Mouse (Mus musculus) brain, embryonic 18.5 days (tissue): ENCODE measurements around the gene B4galt5.
"Not testable (repeated sequence)": the region's sequence is repeated elsewhere in the genome, so short reads cannot be mapped to it uniquely, and the experiment has no call there.

ENCODE experiments used
- DNase-seq: peaks from one replicate; pipeline ENCODE4 v3.0.0-alpha.2; 2012; ENCODE audit warnings: low read depth, low spot score

B4galt5 gene

DNA sequence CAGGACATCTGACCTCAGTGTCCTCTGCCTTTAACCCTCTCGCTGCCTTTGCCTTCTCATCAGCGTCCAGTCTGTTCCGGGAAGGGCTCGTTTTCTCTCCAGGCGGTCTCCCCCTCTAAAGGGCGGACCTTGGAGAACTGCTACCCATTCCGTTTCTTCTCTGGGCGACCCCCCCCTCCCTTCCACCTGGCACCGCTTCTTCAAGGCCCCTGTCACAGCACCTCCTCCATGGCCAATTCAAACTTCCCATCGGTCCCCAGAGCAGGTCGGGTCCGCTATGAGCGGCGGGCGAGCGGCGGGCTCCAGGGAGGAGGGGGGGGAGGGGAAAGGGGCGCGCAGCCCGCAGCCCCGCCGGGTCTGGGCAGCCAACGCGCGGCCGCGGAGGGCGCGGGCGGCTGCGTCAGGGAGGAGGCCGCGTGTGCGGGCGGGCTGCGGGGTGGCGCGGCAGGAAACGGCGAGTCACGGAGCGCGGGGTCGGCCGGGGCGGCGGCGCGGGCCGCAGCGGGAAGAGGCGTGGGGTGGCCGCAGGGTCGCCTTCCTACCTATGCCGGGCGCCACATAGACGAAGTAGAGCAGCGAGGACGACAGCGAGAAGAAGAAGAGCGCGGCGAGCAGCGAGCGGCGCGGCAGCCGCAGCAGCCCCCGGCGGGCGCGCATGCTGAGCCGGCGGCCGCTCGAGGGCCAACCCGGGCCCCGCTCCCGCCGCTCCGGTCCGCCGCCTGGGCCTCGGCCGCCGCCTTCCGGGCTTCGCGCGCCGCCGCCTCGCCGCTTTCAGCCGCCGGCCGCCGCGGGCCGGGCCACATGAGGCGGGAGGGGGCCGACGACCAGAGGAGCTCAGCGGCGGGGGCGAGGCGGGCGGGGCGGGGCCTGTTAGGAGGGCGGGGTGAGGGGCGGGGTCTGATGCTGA lies at the start of gene B4galt5:
TSS of gene B4galt5 (minus strand) at position 808 of the 907 bp plus-strand sequence.
- no peak for DNase-seq

DNA sequence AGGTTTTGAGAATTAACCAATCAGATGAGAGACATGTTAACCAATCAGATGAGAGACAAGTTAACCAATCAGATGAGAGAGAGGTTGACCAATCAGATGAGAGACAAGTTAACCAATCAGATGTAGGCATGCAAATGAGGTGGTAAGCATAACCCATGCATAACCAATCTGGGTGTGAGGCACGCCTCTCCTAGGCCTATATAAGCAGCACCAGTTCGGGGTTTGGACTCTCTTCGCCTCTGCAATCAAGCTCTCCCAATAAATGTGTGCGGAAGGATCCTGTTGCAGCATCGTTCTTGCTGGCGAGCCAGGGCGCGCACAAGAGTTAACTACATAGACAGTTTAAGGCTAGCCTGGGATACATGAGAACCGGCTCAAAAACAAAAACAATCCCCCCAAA lies 47.4 kb upstream of the B4galt5 start:
- not testable (repeated sequence) for DNase-seq

DNA sequence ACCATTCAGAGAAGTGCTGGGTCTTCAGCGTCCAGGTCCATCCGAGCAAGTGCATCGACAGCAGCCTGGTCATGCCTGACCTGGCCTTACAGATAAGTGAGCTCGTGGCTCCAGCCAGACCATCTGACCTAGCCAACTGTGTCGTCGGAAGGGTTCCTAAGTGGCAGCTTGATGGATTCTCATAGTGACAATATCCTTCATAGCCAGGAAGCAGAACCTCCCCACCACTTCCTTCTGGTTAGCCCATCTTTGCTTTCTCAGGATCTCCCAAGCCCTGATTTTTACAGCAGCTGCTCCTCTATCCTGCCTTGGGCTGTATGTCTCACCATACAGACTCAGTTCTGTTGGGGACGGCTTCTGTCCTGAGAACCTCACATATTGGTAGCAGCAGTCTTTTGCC lies 45.4 kb upstream of the B4galt5 start:
- DNase-seq: no peak

DNA sequence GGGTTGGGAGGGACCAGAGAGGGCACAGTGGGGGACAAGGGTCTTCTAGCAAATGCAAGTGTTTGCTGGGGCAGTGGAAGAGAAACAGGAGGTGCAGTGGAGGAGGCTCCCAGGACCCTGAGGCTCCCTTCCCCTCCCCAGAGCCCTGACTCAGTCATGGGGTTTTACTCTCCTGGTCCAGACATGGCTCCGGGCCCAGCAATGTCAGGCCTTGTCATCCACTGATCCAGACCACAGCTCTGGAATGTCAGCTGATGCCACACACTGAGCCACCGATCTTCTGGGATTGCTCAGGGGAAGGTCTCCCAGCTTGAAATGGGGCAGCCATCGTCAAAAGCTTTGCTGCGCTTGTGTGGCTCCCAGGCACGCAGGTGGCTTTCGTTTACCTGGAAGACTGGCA lies 38.0 kb upstream of the B4galt5 start:
- DNase-seq: no peak

DNA sequence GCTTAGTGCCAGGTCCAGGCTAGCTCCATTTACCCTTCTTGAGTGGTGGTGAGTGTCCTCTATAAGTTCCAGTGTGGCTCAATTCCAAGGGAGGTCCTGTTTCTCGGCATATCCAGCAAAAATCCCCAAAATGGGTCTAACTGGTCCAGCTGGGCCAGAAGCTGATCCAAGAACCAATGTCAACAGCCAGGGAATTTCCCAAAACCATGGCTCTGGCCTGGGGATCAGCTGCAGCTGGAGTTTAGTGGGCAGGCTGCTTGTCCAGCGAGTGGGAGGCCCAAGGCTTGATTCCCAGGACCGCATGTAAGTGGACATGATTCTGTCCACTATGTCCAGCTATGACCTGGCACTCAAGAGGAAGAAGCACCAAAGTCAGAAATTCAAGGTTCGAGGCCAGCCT lies 37.5 kb upstream of the B4galt5 start:
- DNase-seq: no peak

DNA sequence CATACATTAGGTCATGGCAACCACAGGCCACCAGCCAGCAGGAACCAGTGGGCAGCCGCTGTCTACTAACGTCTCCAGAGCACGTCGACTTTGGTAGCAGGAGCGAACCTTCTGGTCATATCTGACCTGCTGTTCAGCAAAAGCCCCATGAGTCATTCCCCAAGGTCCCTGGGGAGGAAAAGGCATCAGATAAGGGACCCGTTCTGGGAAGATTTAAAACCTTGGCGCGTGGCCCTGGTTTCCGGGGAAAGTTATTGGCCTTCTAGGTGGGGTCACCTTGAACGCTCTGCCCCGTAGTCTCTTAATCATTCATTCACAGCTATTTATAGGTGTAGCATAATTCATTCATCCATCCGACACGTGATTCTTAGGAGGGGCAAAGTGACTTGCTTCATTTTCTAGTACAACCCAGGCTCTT lies 34.7 kb upstream of the B4galt5 start:
- DNase-seq: no peak

DNA sequence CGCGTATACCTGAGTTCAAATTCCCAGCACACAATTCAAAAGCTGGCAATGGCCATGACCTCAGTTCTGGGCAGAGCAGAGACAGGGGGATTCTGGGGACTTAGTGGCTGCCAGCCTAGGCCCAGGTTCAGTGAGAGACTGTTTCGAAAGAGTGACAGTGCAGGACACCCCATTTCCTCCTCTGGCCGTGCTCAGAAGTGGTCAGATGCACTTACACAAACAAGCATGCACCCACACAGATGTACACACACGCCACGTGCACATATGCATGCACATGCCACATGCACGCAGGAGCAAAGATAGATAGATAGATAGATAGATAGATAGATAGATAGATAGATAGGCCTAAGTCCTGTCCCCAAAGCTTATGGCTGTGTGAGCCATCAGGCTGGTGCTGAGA lies 33.4 kb upstream of the B4galt5 start:
- no peak for DNase-seq

DNA sequence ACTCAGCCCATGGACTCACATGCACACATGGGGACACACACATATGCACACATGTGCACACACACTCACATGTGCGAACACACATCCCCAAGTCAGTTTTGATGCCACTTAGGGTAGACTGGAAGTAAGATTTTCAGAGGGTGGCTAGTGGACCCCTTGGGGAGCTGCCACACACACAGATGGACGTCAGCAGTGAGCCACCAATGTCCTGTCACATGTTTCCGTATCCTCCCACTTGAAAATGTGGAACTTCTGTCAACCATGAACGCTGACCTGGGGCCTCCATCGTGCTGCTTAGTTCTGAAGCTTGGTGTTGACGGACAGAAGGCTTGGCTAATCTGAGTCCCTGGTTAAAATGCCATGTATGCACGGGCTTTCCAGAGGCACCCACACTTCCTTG lies 32.6 kb upstream of the B4galt5 start:
- no peak for DNase-seq

DNA sequence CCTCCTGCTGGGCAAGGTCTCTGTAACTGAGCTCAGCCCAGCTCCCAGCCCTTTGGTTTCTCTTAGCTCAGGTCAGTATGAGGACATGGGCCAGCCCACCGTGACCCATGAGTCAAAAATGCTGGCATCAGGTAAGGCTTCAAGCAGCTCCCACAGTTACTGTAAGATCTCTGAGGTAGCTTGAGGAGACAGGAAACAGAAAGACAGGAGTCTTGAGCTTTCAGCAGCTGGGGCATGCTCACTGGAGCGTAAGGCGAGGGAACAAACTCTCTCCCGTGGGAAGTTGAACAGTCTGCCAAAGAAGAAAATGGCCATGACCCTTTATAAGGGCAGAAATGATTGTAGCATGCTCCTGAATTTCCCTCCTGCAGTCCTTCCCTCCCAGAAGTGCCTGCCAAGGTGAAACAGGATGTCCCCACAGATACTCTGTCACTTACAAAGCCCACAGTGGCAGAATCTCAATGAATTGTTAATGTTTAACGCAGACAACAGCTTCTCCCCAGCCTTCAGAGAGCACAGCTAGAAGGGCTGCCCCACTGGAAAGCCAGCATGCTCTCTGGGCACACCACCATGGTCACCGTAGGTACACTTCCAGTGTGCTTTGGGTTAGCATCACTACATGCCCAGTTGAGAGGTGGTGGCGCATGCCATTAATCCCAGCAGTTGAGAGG lies 31.8 kb upstream of the B4galt5 start:
- no peak for DNase-seq

DNA sequence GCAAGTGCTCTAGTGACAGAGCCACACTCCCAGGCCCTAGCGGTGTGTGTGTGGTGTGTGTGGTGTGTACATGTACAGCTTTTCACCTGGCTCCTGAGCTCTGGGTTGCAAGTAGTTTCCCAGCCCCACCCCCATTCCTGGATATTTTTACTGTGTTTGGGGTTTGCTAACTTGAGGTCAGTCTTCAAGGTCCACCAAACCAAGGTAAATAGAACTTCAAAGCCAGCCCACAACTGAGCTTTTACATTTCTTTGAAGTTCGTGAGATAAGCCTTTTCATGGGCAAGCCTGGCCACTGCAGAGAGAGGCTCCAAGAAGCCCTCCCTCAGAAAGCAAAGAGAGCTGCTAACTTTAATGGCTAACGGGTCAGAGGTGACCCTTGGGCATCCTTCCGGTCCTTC lies 30.0 kb upstream of the B4galt5 start:
- no peak for DNase-seq

DNA sequence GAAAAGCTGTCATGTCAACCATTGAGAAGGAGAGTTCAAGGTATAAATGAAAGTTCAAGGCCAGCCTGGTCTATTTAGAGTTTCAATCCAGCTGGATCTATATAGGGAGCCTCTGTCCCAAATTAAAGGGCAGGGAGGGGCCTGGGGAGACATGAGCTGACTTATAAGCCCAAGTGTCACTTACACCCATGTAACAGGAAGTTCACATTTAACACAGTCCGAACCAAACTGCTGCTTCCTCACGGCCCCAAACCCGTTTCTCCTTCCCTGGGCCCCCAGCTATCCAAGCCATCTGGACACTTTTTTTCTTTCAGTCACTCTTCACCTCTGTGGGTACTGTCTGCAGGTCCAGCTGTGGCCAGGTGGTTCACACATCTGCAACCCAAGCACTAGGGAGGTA lies 28.7 kb upstream of the B4galt5 start:
- no peak for DNase-seq

DNA sequence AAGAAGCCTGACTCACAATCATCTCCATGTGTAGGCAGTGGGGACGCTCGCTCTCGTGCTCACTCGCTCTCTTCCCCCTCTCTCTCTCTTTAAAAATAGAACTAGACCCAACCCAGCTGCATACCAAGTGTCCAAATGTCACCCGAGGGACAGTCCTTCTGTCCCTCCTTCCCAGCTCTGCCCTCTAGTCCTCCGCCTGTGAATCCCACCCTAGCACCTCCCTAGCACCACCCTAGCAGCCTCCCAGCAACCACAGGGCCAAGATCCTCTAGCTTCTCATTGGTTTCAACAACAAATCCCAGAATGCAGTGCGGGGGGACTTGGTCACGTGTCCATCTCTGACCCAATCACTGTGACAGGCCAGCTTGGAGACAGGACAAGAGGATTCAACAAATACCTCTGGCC lies 27.2 kb upstream of the B4galt5 start:
- DNase-seq: no peak

DNA sequence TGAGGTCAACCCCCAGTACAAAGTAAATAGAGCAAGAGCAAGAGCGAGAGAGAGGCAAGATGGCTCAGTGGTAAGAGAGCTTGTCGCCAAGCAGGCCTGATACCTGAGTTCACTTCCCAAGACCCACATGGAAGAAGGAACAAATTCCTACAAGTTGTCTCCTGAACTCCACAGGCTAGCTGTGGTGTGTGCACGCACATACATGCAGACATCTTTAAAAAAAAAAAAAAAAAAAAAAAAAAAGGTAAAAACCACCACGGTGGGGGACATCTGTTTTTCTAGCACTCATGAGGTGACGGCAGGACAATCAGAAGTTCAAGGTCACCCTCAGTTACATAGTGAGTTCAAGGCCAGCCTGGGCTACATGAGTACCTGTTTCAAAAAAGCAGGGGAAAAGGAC lies 26.7 kb upstream of the B4galt5 start:
- no peak for DNase-seq

DNA sequence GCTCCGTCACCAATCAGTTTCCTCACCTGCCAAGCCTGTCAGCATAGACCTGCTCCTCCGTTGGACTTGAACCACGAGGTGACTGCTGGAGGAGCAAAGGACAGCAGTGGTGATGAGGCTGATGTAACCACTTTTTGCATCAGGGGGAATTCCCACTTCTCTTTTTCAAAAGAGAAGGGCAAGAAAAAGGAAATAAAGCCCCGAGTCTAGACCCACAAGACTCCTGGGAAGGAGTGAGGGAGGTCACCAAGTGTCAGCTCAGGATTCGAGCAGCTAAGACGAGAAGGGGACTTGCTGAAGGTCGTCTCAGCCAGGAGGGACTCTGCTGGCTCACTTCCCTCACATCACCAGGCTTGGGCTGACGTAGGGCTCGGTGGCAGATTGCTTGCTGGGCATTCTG lies 26.2 kb upstream of the B4galt5 start:
- DNase-seq: no peak

DNA sequence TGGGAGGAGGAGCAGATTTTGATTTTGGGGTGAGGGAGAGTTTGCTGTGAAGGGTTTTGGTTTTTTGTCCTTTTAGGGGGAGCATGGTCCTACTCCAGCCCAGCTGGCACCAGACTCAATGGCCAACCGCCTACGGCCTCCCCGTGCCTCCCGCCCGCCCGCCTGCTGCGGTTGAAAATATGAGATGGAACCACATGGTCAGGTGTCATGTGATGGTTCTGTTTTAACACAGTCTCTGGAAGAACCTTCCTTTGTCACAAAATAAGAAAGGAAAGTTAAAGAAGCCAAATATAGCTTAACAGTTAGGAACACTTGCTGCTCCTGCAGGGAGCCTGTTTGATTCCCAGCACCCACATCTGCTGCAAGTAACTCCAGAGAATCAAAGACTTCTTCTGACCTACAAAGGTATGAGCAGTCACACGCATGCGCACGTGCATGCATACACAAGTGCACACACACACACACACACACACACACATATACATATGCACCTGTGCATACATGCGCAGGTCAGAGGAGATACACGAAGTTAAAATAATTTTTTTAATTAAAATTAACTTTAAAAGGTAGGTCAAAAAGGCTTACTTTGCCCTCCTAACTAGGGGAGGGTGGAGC lies 25.3 kb upstream of the B4galt5 start:
- no peak for DNase-seq

DNA sequence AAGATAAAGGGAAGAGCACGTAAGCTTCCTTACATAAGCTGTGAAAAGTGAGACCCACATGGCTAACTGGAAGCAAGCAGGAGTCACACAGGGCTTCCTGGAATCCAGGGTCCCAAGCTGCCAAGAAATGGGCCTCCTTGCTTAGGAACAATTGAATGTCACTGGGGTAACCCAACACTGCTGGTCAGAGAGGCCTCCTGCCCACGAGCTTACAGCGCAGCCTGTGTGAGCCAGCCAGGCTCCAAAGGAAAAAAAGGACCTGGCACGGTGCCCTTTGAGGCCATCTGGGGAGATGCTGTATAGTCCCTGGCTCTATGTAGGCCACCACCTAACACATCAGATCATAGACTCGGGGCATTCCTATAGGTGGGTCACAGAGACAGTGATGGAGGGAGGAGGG lies 24.3 kb upstream of the B4galt5 start:
- DNase-seq: no peak

DNA sequence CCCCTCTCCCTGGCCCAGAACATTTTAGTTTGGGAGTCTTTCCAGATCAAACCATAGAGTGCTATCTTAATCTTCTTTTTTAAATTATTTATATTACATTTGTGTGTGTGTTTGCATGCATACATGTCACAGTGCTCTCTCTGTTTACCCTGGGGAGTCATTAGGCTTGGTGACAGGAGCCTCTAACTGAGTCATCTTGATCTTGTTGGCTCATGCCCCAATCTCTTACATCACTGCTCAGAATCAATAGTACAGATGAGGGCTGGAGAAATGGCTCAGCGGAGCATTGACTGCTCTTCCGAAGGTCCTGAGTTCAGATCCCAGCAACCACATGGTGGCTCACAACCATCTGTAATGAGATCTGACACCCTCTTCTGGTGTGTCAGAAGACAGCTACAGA lies 22.5 kb upstream of the B4galt5 start:
- no peak for DNase-seq

DNA sequence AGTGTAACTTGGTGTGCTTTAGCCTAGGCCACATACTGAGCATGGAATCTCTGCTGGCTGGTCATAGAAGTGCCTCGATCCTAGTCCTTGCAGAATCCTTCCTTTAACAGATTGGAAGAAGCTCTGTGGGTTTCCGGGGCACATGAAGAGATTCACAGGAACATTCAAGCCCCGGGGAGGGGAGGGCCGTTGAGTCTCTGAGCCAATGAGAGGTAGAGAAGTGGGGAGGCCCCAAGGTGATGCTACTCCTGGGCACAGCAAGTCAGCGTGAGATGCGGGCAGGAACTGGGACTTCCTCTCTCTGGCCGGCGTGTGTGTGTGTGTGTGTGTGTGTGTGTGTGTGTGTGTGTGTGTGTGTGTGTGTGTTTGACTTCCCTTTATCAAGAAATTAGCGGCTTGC lies 19.3 kb upstream of the B4galt5 start:
- no peak for DNase-seq

DNA sequence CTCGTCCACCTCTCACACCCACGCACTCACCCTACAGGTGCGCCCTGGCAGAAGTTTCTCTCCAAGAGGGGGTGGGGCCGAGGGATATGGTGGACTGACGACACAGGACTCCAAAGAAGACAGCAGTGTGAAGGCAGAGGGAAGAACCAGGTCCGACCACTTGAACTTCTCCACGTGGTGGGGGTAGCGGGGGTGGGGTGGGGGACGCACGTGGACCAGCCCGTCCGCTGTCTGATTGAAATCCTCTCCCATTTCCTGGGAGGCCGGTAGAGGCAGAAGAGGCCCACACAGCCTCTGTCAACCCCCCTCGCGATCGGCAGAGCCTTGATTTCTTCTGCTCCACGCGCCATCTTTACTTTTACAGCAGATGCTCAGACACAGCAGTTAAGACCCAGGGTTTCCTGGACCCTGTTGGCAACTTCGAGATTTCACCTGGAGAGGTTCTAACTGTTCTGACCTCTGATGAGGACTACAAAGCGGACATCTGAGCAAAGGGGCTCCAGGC lies 18.8 kb upstream of the B4galt5 start:
- DNase-seq: no peak

DNA sequence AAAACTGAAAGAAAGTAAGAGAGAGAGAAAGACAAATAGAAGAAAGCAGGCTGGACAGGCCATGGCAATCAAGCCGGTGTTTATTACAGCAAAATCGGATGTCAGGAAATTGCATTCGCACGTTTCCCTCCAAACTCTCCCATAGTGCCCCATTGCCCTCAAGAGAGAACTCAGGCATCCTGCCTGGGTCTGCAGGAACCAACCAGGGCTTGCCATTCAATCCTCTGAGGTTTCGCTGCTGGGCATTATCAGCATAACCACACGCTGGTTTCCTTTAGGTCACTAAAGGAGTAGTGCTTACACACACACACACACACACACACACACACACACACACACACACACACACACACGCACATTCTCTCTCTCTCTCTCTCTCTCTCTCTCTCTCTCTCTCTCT lies 18.3 kb upstream of the B4galt5 start:
- DNase-seq: no peak

DNA sequence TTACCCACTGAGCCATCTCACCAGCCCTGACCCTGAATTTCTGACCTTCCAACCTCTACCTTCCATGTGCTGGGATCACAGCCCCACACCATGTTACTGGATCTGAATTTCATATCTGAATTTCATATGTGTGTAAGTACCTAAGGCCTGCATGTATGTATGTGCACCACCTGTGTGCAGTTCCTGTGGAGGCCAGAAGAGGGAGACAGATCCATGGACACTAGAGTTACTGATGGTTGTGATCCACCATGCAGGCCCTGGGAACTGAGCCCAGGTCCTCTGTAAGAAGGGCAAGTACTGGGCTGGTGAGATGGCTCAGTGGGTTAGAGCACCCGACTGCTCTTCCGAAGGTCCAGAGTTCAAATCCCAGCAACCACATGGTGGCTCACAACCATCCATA lies 16.1 kb upstream of the B4galt5 start:
- no peak for DNase-seq

DNA sequence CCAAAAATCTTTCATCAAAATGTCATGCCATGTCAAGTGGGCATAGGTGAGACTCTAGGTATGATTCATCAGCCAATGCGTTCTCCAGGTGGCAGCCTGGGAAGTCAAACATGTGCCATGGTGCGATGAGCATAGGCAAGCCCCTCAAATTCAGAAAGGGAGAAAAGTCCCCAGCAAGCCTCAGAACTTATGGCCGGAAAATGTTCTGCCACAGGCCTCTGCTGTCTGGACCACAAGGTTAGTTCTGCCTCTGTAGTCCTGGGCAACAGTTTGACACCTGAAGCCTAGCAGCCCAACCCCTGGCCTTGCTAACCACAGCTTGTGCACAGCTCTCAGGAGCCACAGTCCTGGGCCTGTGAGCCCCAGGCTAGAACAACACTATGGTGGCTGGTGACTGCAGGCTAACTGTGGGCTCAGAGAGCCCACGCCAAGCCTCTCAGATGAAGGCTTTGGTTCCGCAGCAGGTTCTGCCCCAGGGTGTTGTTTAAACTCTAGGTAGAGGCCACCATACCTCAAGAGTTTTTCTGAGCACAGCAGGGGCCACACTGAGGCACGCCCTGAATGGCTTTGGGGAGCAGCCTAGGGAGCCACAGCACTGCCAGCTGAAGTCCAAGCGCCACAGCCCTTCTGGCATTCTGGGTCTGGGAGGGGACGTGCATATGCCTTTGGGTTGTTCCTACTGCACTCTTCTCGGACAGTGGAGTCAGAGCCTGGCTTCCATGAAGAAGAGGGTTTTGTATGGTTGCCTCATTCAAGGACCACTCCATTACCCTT lies 14.5 kb upstream of the B4galt5 start:
- DNase-seq: no peak
